Mouse (Mus musculus) olfactory bulb, adult 2 months (tissue): ENCODE results near the gene Ank3.

Experiments used
- CTCF ChIP-seq: fragments of 200-500 bp; IDR thresholded peaks from 2 replicates; pipeline ENCODE4 v1.5.1; 2012; ENCODE audit warnings: low read depth, mild to moderate bottlenecking, low read length, moderate library complexity; ENCODE audit not compliant: insufficient read depth
- POLR2A ChIP-seq: fragments of 200-500 bp; IDR thresholded peaks from 2 replicates; pipeline ENCODE4 v1.6.1; 2012; ENCODE audit warnings: mild to moderate bottlenecking, low read depth, low read length, moderate library complexity; ENCODE audit not compliant: insufficient read depth

GRCm38 (mm10) chr10:69707844-69708550, 309.4 kb downstream of the Ank3 start:
- TF ChIP-seq CTCF, result no peak
- no peak for TF ChIP-seq POLR2A
